Mouse (Mus musculus) frontal cortex, adult (tissue): ENCODE results near the gene 1600002K03Rik.
A peak's percentile ranks its signal among the peaks of the same experiment; 100 is the strongest.

Experiments used
- ATAC-seq: cut with Nextera tagmentation; 2 replicates; pipeline ENCODE4 v1.9.2; 2017; ENCODE audit warnings: mild to moderate bottlenecking, moderate library complexity, mixed read lengths; ENCODE audit not compliant: low TSS enrichment

The 1600002K03Rik gene

GRCm38 (mm10) chr10:80167460-80168037, 5.2 kb upstream of the 1600002K03Rik start:
- peak; percentile 58 for ATAC-seq

- ATAC-seq = no peak
These were observed 4.6 kb upstream of the 1600002K03Rik start for GRCm38 (mm10) chr10:80168038-80168661.

- no peak for ATAC-seq
These were observed 3.7 kb upstream of the 1600002K03Rik start for GRCm38 (mm10) chr10:80169070-80169469.

GRCm38 (mm10) chr10:80169651-80170050, 3.1 kb upstream of the 1600002K03Rik start:
- no peak for ATAC-seq

- no peak for ATAC-seq
These were observed 2.7 kb upstream of the 1600002K03Rik start for GRCm38 (mm10) chr10:80170052-80170451.

GRCm38 (mm10) chr10:80170601-80171021, 2.1 kb upstream of the 1600002K03Rik start:
- no peak for ATAC-seq

- ATAC-seq = no peak
These were observed 1.5 kb upstream of the 1600002K03Rik start for GRCm38 (mm10) chr10:80171252-80171651.

GRCm38 (mm10) chr10:80171760-80172526, 801 bp upstream of the 1600002K03Rik start:
- no peak for ATAC-seq

- ATAC-seq = no peak
These were observed 614 bp downstream of the 1600002K03Rik start for GRCm38 (mm10) chr10:80173358-80173757.

GRCm38 (mm10) chr10:80173955-80174640, 1.4 kb downstream of the 1600002K03Rik start:
- ATAC-seq = no peak

- no peak for ATAC-seq
These were observed 2.0 kb downstream of the 1600002K03Rik start for GRCm38 (mm10) chr10:80174705-80175104.

- no peak for ATAC-seq
These were observed 3.0 kb downstream of the 1600002K03Rik start for GRCm38 (mm10) chr10:80175536-80176269.

GRCm38 (mm10) chr10:80176270-80176834, 3.6 kb downstream of the 1600002K03Rik start:
- ATAC-seq = no peak

GRCm38 (mm10) chr10:80177441-80178279, 4.9 kb downstream of the 1600002K03Rik start:
- ATAC-seq = no peak

- peak; percentile 15; the same call in 1 of the 2 replicates for ATAC-seq
These were observed 6.6 kb downstream of the 1600002K03Rik start, which contains the start of gene Efna2 for GRCm38 (mm10) chr10:80179068-80180051. Gene Efna2 (plus strand): TSS chr10:80179482.

GRCm38 (mm10) chr10:80180288-80180687, 7.5 kb downstream of the 1600002K03Rik start:
- no peak for ATAC-seq

- no peak for ATAC-seq
These were observed 8.1 kb downstream of the 1600002K03Rik start for GRCm38 (mm10) chr10:80180823-80181222.

GRCm38 (mm10) chr10:80182547-80182946, 9.8 kb downstream of the 1600002K03Rik start:
- no peak for ATAC-seq

GRCm38 (mm10) chr10:80186649-80187048, 13.9 kb downstream of the 1600002K03Rik start:
- ATAC-seq = no peak
